Mouse (Mus musculus) C2C12 (cell line): ENCODE measurements at regions not wholly inside any gene's neighbourhood (a gene's known extent, or its start where the extent isn't known, plus 50 kb on each side); places are given as distances from the start of the nearest gene placed in this dataset.

Experiments used
- CTCF ChIP-seq: IDR thresholded peaks from one replicate; pipeline ENCODE4 v1.5.1; 2011; ENCODE audit not compliant: control insufficient read depth, insufficient read depth, insufficient read length
- FOSL1 ChIP-seq: IDR thresholded peaks from one replicate; pipeline ENCODE4 v1.8.0; 2011; ENCODE audit warnings: mild to moderate bottlenecking, low read length; ENCODE audit not compliant: poor library complexity, insufficient read depth, severe bottlenecking
- MAX ChIP-seq: IDR thresholded peaks from one replicate; pipeline ENCODE4 v1.6.1; 2011; ENCODE audit warnings: mild to moderate bottlenecking, control low read depth
- MYOD1 ChIP-seq: IDR thresholded peaks from one replicate; pipeline ENCODE4 v1.6.1; 2011; ENCODE audit warnings: low read depth; ENCODE audit not compliant: control insufficient read depth, insufficient read length
- MYOG ChIP-seq: IDR thresholded peaks from one replicate; pipeline ENCODE4 v1.6.1; 2011; ENCODE audit not compliant: control insufficient read depth, insufficient read length; ENCODE audit errors: extremely low read depth
- USF1 ChIP-seq: IDR thresholded peaks from one replicate; pipeline ENCODE4 v1.6.1; 2011; ENCODE audit warnings: low read depth, mild to moderate bottlenecking, control low read depth, moderate library complexity

GRCm38 (mm10) chr15:3640091-3640490, 56.8 kb upstream of the Ghr start:
- no peak for TF ChIP-seq CTCF
- TF ChIP-seq USF1: no peak
- TF ChIP-seq MYOD1: no peak
- no peak for TF ChIP-seq FOSL1
- no peak for TF ChIP-seq MAX
- no peak for TF ChIP-seq MYOG
